Mouse (Mus musculus) forebrain, embryonic 16.5 days (tissue): ENCODE data around the gene Strbp. TPM values are rescaled to one million over a fixed set of nuclear protein-coding genes. Genes with fewer than 3 reads are reported as not detected.

Experiments used
- ATAC-seq: fragments of 200-750 bp; cut with Nextera tagmentation; 2 replicates; pipeline ENCODE4 v1.8.0; 2017; ENCODE audit warnings: mild to moderate bottlenecking, moderate library complexity
- H3K27ac ChIP-seq: fragments of 300-500 bp; sonication (generic); 2 replicates; pipeline ENCODE4 v1.5.1; 2014; ENCODE audit warnings: low read length, control low read depth
- H3K27me3 ChIP-seq: fragments of 300-500 bp; sonication (generic); replicated peaks from 2 replicates; pipeline ENCODE4 v1.6.1; 2014; ENCODE audit warnings: low read length; ENCODE audit not compliant: control insufficient read depth, insufficient read depth
- H3K36me3 ChIP-seq: fragments of 300-500 bp; sonication (generic); 2 replicates; pipeline ENCODE4 v1.6.1; 2014; ENCODE audit not compliant: control insufficient read depth, insufficient read depth
- H3K4me1 ChIP-seq: fragments of 300-500 bp; sonication (generic); replicated peaks from 2 replicates; pipeline ENCODE4 v1.6.1; 2014; ENCODE audit warnings: low read length; ENCODE audit not compliant: control insufficient read depth, insufficient read depth
- H3K4me2 ChIP-seq: fragments of 300-500 bp; sonication (generic); 2 replicates; pipeline ENCODE4 v1.6.1; 2014; ENCODE audit warnings: mild to moderate bottlenecking, low read length, control low read depth
- H3K4me3 ChIP-seq: fragments of 300-500 bp; sonication (generic); replicated peaks from 2 replicates; pipeline ENCODE4 v1.5.1; 2014; ENCODE audit warnings: mild to moderate bottlenecking, low read length, control low read depth
- H3K9ac ChIP-seq: fragments of 300-500 bp; sonication (generic); replicated peaks from 2 replicates; pipeline ENCODE4 v1.6.1; 2014; ENCODE audit warnings: low read depth, low read length, control low read depth
- H3K9me3 ChIP-seq: fragments of 300-500 bp; sonication (generic); 2 replicates; pipeline ENCODE4 v1.6.1; 2016; ENCODE audit warnings: low read length; ENCODE audit not compliant: control insufficient read depth
- WGBS: fragments of 180-500 bp; shearing (Covaris S2); extraction: QIAGEN DNeasy Blood & Tissue Kit; methylation state at CpG from one replicate; pipeline ENCODE4 v1.1.7; 2014; 5-methylcytosine and 5-hydroxymethylcytosine counted together
- polyA plus RNA-seq: library from polyadenylated mRNA; unstranded; fragments of >200 nt; fragmentation: Nextera tagmentation; extraction: Ambion mirVana; gene quantifications from 2 replicates; pipeline ENCODE4 v1.2.1, GENCODE M21; 2015

The Strbp gene
- 111 and 113 TPM in 2 replicates for polyA plus RNA-seq

DNA sequence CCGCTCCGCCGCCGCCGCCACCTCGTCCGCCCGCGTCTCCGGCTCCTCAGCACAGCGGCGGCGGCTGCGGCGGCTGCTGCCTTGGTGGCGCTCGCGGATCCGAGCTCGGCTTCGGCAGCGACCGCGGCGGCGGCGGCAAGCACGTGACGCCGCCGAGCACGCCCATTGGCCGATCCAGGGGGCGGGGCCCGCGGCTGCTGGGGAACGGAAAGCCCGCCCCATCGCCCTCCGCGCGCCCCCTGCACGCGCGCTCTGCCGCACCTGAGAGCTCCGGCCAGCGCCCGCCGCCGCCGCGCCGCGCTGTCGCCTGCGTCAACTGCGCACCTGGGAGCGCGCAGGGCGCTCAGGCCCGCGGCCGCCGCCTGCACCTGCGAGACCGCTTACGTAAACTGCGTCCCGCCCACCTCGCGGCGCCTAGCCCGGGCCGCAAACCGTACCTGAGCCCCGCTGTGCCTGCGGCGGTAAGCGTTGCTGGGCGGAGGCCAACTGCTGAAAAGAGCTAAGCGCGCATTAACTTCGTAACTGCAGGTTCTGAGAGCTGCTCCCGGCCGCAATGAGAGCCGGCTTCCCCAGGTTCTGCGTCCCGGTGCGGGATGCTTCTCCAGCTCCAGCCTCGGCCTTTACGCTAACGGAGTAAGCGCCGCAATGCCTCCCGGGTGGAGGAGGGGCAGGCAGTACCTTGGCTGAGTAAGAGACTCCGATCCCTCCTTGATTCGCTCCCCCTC is at the start of gene Strbp:
Gene Strbp, minus strand, starts transcription at position 630 of the 725 bp plus-strand sequence.
- Histone ChIP-seq H3K4me3 (peak within 1 kb of the TSS; percentile 99), H3K4me1 (peaks cover 24% of the 10 kb centered on the region), H3K27me3 (no peaks in the 10 kb centered on the region), H3K4me2 (peak within 1 kb of the TSS; percentile 79), H3K9me3 (no peaks in the 10 kb centered on the region), H3K36me3 (no peaks in the 10 kb centered on the region), H3K27ac (peak within 1 kb of the TSS; percentile 98), H3K9ac (peak within 1 kb of the TSS; percentile 98)
- 0% methylated on average over 69 of the region's 98 CpGs for WGBS
- peak; percentile 89 for ATAC-seq

DNA sequence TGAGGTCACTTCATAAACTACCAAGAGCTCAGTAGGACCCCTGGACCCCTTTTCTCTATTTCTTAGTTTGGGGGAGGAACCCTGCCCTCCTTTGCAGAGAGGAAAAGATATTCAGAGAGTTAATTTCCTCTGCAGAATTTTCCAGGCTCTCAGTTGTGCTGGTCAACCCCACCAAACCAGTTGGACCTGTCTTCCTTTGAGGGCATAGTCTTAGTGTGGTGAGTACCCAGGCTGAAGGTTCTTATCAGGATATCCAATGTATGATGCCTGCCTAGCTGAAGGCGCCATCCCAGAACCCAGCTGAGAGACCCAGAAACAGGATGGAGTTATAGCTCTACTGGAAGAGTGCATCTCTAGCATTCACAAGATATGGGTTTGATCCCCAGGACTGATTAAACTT is 47.5 kb upstream of the Strbp start:
- WGBS = 97% methylated on average over 1 of the region's 1 CpGs
- ATAC-seq = no peak
- Histone ChIP-seq H3K36me3 (no peaks in the 10 kb centered on the region), H3K4me1 (peaks cover 8% of the 10 kb centered on the region; the same call in 1 of the 2 replicates), H3K9ac (no peak overlapping the region), H3K4me3 (no peak overlapping the region), H3K27ac (no peak overlapping the region), H3K9me3 (no peaks in the 10 kb centered on the region), H3K4me2 (no peak overlapping the region), H3K27me3 (no peaks in the 10 kb centered on the region)

DNA sequence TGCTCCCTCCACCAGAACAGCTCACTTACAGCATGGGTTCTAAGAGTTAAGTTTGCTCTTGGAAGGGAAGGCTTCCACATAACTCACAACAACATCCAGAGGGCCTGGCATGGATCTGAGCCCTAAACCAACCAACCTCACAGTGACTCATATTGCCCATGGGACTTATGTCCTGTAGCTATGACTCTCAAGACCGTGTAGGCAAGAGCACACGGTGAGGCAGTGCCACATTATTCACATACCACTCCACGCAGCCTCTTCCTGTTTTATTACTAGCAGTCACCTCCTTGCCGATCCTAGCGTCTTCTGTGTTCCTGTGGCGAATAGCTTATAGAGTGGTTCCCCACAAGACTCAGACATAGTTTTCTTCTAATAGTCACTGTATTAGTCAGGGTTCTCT is 45.7 kb upstream of the Strbp start:
- Histone ChIP-seq H3K36me3 (no peaks in the 10 kb centered on the region), H3K27me3 (no peaks in the 10 kb centered on the region), H3K9me3 (no peaks in the 10 kb centered on the region), H3K27ac (no peak overlapping the region), H3K4me2 (no peak overlapping the region), H3K9ac (no peak overlapping the region), H3K4me1 (peaks cover 8% of the 10 kb centered on the region; the same call in 1 of the 2 replicates), H3K4me3 (no peak overlapping the region)
- ATAC-seq = no peak
- 88% methylated on average over 6 of the region's 6 CpGs for WGBS

DNA sequence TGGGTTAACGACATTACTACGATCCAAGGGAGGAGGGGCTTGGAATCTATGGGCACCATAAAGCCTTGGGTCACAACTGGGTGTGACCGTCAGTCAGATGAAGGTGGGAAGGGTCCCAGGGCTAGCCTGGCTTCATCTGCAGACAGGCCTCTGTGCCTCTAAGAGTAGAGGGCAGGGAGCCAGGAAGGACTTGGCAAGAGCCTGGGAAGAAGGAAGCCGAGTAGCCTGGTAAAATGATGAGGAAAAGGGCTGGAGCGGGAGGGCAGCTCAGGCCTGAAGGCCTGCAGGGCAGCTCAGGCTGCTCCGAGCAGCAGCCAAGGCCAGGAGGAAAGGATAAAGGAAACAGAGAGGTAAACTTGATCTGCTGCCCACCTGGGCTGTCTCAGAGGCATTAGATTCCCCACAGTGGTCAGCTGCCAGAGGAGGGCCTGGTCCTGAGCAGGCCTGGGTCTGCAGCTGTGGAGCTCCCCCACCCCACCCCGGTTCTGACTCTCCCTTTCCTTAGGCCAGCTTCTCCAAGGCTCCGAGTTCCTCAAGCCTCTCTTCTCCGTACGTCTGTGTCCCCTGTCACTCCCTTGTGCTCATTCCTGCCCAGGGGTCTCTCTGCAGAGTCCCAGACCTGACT is 44.9 kb upstream of the Strbp start:
- ATAC-seq = peak; percentile 55
- Histone ChIP-seq H3K9me3 (no peaks in the 10 kb centered on the region), H3K4me2 (no peak overlapping the region), H3K27ac (no peak overlapping the region), H3K9ac (no peak overlapping the region), H3K36me3 (no peaks in the 10 kb centered on the region), H3K4me1 (peaks cover 8% of the 10 kb centered on the region; the same call in 1 of the 2 replicates), H3K4me3 (no peak overlapping the region), H3K27me3 (no peaks in the 10 kb centered on the region)
- 49% methylated on average over 10 of the region's 10 CpGs for WGBS

GRCm38 (mm10) chr2:37747909-37748308 is 44.2 kb upstream of the Strbp start:
- Histone ChIP-seq H3K9ac (no peak overlapping the region), H3K4me3 (no peak overlapping the region), H3K9me3 (no peaks in the 10 kb centered on the region), H3K36me3 (no peaks in the 10 kb centered on the region), H3K27me3 (no peaks in the 10 kb centered on the region), H3K4me2 (no peak overlapping the region), H3K4me1 (peaks cover 8% of the 10 kb centered on the region; the same call in 1 of the 2 replicates), H3K27ac (no peak overlapping the region)
- no peak for ATAC-seq
- WGBS = 30% methylated on average over 2 of the region's 2 CpGs

DNA sequence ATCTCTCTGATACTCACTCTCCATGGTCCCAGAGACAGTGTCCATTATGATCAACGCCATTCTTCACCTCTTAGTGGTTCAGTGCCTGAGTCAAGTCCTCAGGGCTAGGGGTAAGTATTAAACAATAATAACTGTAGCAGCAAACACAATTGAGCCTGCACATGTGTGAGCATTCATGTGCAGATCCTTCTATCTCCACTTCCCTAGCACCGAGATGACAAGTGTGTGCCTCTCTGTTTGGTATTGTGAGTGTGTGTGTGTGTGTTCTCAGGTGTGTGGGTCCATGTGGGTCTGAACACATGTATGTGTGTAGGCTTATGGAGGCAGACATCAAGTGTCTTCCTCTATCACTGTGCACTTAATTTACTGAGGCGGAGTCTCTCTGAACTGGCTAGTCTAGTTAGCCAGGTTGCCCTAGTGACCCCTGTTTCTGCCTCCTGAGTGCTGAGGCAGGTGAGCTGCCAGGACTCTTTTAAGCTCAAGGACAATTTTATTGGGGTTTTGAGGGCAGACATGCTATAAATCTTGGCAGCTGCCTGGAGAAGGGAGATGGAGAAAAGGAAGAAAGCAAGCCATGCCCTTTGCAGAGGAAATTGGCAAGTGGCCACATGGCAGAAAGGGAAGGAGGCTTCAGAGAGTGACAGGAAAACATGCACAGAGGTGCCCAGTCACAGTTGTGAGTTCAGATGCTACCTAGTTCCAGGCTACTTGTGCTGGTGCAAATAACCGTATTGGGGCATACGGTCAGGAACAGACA is 42.8 kb upstream of the Strbp start:
- Histone ChIP-seq H3K4me1 (peaks cover 8% of the 10 kb centered on the region; the same call in 1 of the 2 replicates), H3K27ac (no peak overlapping the region), H3K4me2 (no peak overlapping the region), H3K9ac (no peak overlapping the region), H3K27me3 (no peaks in the 10 kb centered on the region), H3K36me3 (no peaks in the 10 kb centered on the region), H3K4me3 (no peak overlapping the region), H3K9me3 (no peaks in the 10 kb centered on the region)
- no peak for ATAC-seq
- WGBS = 91% methylated on average over 5 of the region's 5 CpGs

GRCm38 (mm10) chr2:37744773-37745395 is 41.2 kb upstream of the Strbp start:
- no peak overlapping the region for H3K9ac ChIP-seq
- H3K36me3 ChIP-seq = no peaks in the 10 kb centered on the region
- no peaks in the 10 kb centered on the region for H3K9me3 ChIP-seq
- H3K27me3 ChIP-seq = no peaks in the 10 kb centered on the region
- no peak overlapping the region for H3K4me3 ChIP-seq
- H3K27ac ChIP-seq = no peak overlapping the region
- peaks cover 8% of the 10 kb centered on the region; the same call in 1 of the 2 replicates for H3K4me1 ChIP-seq
- no peak overlapping the region for H3K4me2 ChIP-seq
- ATAC-seq = no peak
- WGBS = 84% methylated on average over 10 of the region's 10 CpGs

DNA sequence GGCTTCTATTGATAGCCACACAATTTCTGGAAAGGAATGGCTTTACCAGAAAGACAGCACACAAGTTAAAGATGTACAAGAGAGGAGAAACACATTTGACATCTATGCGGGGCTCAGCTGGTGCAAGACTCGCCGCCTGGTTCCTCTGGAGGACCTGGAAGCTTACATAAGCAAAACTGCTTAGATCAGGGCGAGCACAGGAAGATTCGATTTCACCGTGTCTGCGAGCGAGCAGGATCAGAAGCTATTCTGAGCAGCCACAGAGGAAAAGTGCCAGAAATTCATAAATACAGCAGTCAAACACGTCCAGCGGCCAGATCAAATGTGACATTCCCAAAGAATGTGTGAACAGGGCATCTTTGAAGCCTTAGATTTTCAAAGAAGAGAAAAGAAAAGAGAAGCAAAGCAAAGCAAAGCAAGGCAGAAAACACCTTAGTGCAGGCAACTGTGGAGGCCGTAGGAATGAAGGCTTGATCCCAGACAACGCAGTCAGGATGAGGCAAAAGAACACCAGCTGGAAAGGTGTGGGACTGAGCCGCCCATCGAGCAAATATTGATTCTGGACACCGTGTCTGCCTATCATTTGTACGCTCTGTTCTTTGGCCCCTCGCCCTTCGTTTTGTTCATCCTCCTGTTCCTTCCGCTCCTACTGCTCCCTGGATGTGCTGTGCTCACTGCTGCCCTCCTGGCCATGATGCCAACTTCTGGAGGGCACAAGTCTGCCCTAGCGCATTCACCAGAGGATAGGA is 38.3 kb upstream of the Strbp start:
- Histone ChIP-seq H3K4me2 (no peak overlapping the region), H3K9me3 (no peaks in the 10 kb centered on the region), H3K9ac (no peak overlapping the region), H3K4me3 (no peak overlapping the region), H3K4me1 (no peaks in the 10 kb centered on the region), H3K36me3 (no peaks in the 10 kb centered on the region), H3K27ac (no peak overlapping the region), H3K27me3 (no peaks in the 10 kb centered on the region)
- no peak for ATAC-seq
- 73% methylated on average over 20 of the region's 20 CpGs for WGBS
